Mouse (Mus musculus) heart, postnatal 10 days (tissue): ENCODE measurements at regions not wholly inside any gene's neighbourhood (a gene's known extent, or its start where the extent isn't known, plus 50 kb on each side); places are given as distances from the start of the nearest gene placed in this dataset.
A peak's percentile ranks its signal among the peaks of the same experiment; 100 is the strongest.
"Not testable (repeated sequence)": the region's sequence is repeated elsewhere in the genome, so short reads cannot be mapped to it uniquely, and the experiment has no call there.

Experiments used
- DNase-seq, 2 experiments: peaks; one replicate each; pipeline ENCODE4 v3.0.0; 2021
- intact Hi-C: fragments of 180-260 bp; cut with DNase I; formaldehyde crosslinking; loops from one replicate; pipeline ENCODE4 v1.15.1; 2025

DNA sequence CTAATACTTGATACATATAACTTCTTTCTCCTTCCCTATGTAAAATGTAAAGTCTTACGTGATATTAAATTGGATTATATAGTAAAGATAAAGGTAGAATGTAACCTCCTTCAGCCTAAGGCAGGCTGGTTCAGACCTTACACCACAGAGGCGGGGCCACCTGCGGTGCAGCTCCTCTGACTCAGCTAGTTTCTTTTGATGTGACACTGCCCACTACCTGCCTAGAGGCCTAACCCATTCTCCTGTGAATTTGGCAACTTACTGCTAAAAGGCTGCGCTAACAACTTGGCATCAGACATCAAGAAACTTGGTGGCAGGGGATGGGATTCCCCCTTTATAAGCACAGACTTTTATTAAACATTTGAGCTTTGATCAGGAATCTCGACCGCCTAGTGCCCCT is 74.5 kb downstream of the Aasdhppt start:
- intact Hi-C loops, result no loop called here

DNA sequence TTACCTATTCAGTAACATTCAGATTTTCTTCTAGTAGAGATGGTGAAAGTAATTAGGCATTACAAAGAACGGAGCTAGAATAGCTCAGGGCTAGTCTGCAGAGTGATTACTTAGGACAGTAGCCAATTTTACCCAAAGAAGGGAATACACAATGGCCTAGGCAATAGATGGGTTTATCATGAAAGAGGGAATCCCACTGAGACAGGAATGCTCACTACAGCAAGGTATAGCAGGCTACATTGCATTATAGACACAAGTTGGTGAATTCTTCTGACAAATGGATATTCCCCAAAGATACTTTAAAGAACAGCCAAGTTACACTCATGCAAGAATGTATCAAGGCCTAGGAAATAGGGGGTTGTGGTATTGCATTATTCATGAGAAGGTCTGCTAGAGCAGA is 94.7 kb downstream of the Aasdhppt start:
- DNase-seq, intact Hi-C loops: not testable (repeated sequence)

More for the DNA sequence above, 74.5 kb downstream of the Aasdhppt start:
- DNase-seq, result no peak

DNA sequence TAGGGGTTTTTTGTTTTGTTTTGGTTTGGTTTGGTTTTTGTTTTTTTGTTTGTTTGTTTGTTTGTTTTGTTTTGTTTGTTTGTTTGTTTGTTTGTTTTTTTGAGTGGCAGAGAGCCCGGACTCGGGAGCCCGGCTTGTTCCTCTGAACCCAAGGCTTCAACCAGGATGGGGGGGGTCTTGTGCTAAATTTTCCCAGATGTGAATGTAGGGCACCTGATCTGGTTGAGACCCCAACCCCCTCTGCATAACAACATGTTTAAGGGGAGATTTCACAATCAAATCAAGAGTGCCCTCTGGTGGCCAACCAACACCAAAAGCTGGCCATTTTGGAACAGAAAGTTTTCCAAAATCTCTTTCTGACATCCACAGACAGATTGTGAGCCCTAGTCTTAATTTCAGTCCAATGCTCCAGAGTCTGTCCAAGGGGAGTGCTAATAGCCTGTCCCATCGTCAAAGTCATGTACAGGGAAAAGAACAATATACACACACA is 99.2 kb downstream of the Aasdhppt start:
- intact Hi-C loops, result no loop called here
- DNase-seq, result no peak

GRCm38 (mm10) chr9:4192737-4193136 is 116.5 kb downstream of the Aasdhppt start:
- intact Hi-C loops, result not testable (repeated sequence)

DNA sequence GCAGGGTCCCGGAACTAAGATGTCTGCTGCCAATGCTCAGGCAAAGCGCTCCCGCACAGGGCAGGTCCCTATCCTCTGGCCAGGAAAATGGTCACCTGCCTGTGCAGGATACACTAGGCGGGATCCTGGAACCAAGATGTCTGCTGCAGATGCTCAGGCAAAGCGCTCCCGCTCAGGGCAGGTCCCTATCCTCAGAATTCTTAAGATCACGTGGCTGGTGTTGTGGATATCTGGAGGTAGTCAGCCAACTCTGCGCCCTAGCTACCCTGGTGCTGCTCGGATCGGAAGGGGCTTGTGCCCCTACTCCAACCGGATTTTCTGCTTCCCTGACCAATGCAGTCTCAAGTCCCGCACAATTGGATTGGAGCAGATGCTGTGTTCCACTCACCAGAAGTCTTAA is 153.3 kb downstream of the Aasdhppt start:
- DNase-seq, intact Hi-C loops: not testable (repeated sequence)

More at GRCm38 (mm10) chr9:4192737-4193136, 116.5 kb downstream of the Aasdhppt start:
- DNase-seq, result not testable (repeated sequence)

DNA sequence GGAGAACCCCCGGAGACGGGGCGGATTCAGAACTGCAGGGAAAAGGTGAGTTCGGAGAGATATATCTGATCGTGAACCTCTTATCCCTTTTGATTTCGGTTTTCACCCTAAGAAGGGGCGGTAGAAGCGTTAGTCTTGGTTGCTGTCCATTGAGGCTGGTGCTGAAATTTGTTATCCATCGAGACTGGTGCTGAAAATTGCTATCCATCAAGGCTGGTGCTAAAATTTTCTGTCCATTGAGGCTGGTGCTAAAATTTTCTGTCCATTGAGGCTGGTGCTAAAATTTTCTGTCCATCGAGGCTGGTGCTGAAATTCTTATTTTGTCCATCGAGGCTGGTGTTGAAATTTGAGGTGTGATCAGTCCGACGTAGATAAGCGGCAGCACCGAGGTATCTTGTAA is 170.4 kb downstream of the Aasdhppt start:
- peak; percentile 18 to 44 for DNase-seq
- intact Hi-C loops, result not testable (repeated sequence)

DNA sequence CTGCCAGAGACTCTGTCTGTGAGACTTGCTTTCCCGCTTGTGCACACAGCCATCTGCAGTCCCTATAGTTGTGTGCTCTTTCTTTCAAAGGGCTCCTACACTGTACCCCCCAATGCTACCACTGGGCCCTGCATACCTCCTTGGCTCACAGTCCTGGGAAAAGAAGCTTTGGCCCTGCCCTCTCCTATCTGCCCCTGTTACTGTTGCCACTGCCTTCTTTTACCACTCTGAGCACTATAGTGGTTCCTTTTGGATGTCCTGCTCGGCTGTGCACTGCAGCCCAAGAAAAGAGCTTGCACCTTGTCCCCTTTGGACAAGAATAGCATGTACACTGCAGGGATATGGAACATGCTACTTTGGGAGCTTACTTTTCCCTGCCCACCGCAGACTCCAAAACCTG is 216.8 kb downstream of the Aasdhppt start:
- intact Hi-C loops, result no loop called here
- no peak for DNase-seq

GRCm38 (mm10) chr9:4082668-4083067 is 226.6 kb downstream of the Aasdhppt start:
- intact Hi-C loops, result not testable (repeated sequence)

DNA sequence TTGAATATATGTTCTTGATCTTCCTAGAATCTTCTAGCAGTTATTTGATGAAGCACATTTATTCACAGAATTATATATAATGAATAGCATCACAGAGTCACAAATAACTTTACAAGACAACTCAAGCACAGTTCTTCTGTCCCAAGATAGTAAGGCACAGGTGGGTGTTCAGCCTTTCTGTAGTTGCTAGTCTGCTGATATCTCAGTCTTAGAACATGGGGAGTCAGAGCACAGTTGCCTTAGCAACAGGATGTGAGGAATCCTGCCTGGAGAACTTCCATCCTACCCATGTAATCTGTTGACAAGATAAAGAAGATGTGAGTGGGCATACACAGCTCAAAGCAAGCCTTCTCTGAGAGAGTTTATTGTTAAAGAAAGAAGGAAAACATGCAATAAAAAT is 248.2 kb downstream of the Aasdhppt start:
- intact Hi-C loops, result no loop called here
- no peak for DNase-seq

More at GRCm38 (mm10) chr9:4082668-4083067, 226.6 kb downstream of the Aasdhppt start:
- not testable (repeated sequence) for DNase-seq

GRCm38 (mm10) chr9:4048749-4049148 is 260.5 kb downstream of the Aasdhppt start:
- DNase-seq, result no peak
- intact Hi-C loops, result no loop called here

DNA sequence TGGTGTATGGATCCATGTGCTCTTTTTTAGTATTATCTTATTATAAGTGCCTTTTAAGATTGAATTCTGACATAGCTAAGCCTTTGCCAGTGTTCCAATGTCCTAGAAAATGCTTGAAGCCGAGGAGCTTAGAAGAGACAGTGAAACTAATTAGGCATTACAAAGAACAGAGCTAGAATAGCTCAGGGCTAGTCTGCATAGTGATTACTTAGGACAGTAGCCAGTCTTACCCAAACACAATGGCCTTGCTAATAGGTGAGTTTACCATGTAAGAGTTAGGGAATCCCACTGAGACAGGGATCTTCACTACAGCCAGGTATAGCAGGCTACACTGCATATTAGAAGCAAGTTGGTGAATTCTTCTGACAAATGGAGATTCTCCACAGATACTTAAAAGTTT is 261.6 kb downstream of the Aasdhppt start:
- intact Hi-C loops, DNase-seq: not testable (repeated sequence)

GRCm38 (mm10) chr9:4040871-4041665 is 268.2 kb downstream of the Aasdhppt start:
- no peak for DNase-seq
- intact Hi-C loops, result no loop called here

DNA sequence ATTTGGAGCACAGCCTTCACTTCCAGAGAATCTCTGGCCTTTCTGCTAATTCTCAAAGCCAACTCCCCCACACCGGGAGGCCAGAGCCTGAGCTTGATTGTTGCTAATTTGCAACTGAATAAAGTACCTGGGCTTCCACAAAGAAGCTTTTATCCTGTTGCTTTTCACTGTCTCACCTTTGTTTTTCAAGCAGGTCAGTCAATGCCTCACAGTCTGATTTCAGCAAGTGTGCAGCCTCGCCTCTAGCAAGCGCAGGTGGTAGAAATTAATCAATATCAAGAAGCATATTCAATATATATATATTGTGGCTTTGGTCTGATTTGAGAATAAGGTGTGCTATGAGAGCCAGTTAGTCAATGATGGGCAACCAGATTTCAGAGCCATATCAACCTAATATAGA is 282.1 kb downstream of the Aasdhppt start:
- DNase-seq, intact Hi-C loops: not testable (repeated sequence)

- intact Hi-C loops, result no loop called here
- DNase-seq, result no peak
Observed at GRCm38 (mm10) chr9:4020093-4020492, 289.2 kb downstream of the Aasdhppt start.

- DNase-seq, result no peak
- intact Hi-C loops, result no loop called here
Observed at GRCm38 (mm10) chr9:3996686-3997085, 312.6 kb downstream of the Aasdhppt start.

DNA sequence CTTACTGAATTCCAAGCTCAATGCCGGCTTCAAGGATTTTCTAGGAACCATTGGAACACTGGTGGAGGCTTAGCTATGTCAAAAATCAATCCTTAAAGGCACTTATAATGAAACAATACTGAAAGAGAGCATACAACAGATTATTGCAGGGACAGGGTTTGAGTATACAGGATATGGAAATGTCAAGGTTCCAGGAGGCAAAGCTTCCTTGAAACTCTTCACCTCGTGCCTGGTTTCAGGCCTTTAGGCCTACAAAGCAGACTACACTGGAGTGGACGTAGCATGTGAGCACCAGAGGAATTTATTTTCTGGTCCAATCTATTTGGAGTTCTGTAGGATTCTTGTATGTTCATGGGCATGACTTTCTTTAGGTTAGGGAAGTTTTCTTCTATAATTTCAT is 320.9 kb downstream of the Aasdhppt start:
- intact Hi-C loops, DNase-seq: not testable (repeated sequence)

GRCm38 (mm10) chr9:3987971-3988370 is 321.3 kb downstream of the Aasdhppt start:
- DNase-seq, intact Hi-C loops: not testable (repeated sequence)
